Mouse (Mus musculus): ENCODE data around the gene Shank1.
A peak's percentile ranks its signal among the peaks of the same experiment; 100 is the strongest.

The Shank1 gene

GRCm38 (mm10) chr7:44373889-44374652 lies 64.0 kb downstream of the Shank1 start:
- DNase-seq (ENCODE audit: low spot score in 2 of 2): peak; percentile 57 to 74

- no peak for DNase-seq (ENCODE audit: low spot score in 2 of 2)
Observed at GRCm38 (mm10) chr7:44374756-44375155, 64.7 kb downstream of the Shank1 start.

- DNase-seq (ENCODE audit: low spot score in 2 of 2): no peak
Observed at GRCm38 (mm10) chr7:44375207-44375606, 65.2 kb downstream of the Shank1 start.

- DNase-seq (ENCODE audit: low spot score in 2 of 2): no peak
Observed at GRCm38 (mm10) chr7:44375793-44376192, 65.7 kb downstream of the Shank1 start.

GRCm38 (mm10) chr7:44378290-44378689 lies 68.2 kb downstream of the Shank1 start:
- no peak for DNase-seq (ENCODE audit: low spot score in 2 of 2)

GRCm38 (mm10) chr7:44382541-44382940 lies 72.5 kb downstream of the Shank1 start:
- DNase-seq (ENCODE audit: low spot score in 2 of 2): no peak

- DNase-seq (ENCODE audit: low spot score in 2 of 2): peak; percentile 16 to 58
Observed at GRCm38 (mm10) chr7:44383980-44384715, 74.1 kb downstream of the Shank1 start, which contains the start of gene Syt3. Syt3 (plus strand) TSS chr7:44384102.

GRCm38 (mm10) chr7:44384716-44385059 lies 74.6 kb downstream of the Shank1 start:
- DNase-seq (ENCODE audit: low spot score in 2 of 2): peak in 1 of 2 experiments; percentile 16

- DNase-seq (ENCODE audit: low spot score in 2 of 2): no peak
Observed at GRCm38 (mm10) chr7:44385720-44386119, 75.7 kb downstream of the Shank1 start, which contains the start of gene 1700008O03Rik. 1700008O03Rik (minus strand) TSS chr7:44385820.

- no peak for DNase-seq (ENCODE audit: low spot score in 2 of 2)
Observed at GRCm38 (mm10) chr7:44391831-44392230, 81.8 kb downstream of the Shank1 start.

GRCm38 (mm10) chr7:44392341-44392740 lies 82.3 kb downstream of the Shank1 start:
- DNase-seq (ENCODE audit: low spot score in 2 of 2): no peak

GRCm38 (mm10) chr7:44393284-44393683 lies 83.2 kb downstream of the Shank1 start:
- DNase-seq (ENCODE audit: low spot score in 2 of 2): no peak

- peak; percentile 27 to 75 for DNase-seq (ENCODE audit: low spot score in 2 of 2)
Observed at GRCm38 (mm10) chr7:44398570-44398969, 88.5 kb downstream of the Shank1 start.

- no peak for DNase-seq (ENCODE audit: low spot score in 2 of 2)
Observed at GRCm38 (mm10) chr7:44401673-44402072, 91.6 kb downstream of the Shank1 start.

GRCm38 (mm10) chr7:44405346-44406014 lies 95.4 kb downstream of the Shank1 start:
- peak; percentile 22 to 72 for DNase-seq (ENCODE audit: low spot score in 2 of 2)

- no peak for DNase-seq (ENCODE audit: low spot score in 2 of 2)
Observed at GRCm38 (mm10) chr7:44406015-44406355, 95.9 kb downstream of the Shank1 start.

Measured in spleen, postnatal 10 days (tissue).